Mouse (Mus musculus) retina, postnatal 1 day (tissue): Measurements from ENCODE around the gene Tnik.
A peak's percentile ranks its signal among the peaks of the same experiment; 100 is the strongest.

Source experiments
- DNase-seq: peaks from one replicate; pipeline ENCODE4 v3.0.0-alpha.2; 2012

Gene Tnik

GRCm38 (mm10) chr3:28491085-28492041 is 228.3 kb downstream of the Tnik start:
- peak; percentile 78 for DNase-seq

DNA sequence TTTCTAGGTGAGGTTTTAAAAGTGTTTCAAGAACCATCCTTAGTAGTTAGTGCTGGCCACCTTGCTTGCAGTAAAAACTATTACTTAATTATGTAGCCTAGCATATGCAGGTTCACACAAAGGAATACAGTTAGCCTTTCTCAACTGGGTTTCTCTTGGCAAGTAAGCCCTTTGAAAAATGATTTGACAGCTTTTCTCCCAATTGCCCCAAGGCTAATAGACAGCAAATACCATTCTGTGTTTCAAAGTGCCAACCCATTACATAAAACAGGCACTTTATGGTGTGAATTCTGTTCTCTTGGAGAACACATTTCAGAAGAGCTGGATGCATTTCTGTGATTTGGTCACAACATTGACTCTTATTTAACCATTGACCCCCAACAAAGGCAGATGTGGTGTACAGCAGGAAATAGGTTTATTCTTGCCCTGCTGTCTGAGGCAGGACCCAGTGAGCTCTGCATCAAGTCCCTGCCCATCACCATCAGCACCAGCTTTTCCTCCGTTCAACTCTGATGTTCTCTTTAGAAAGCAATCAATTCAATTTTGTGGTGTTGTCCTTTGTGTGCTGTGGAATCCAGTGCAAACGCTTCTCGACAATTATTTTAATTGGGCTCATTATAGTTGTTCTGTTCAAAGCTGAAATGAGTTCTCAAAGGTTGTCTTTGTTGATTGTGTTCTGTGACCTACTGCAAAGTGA is 233.9 kb downstream of the Tnik start:
- DNase-seq, result peak; percentile 88

GRCm38 (mm10) chr3:28497503-28497857 is 234.5 kb downstream of the Tnik start:
- DNase-seq, result no peak

- no peak for DNase-seq
These were observed 239.7 kb downstream of the Tnik start for GRCm38 (mm10) chr3:28502697-28503096.

DNA sequence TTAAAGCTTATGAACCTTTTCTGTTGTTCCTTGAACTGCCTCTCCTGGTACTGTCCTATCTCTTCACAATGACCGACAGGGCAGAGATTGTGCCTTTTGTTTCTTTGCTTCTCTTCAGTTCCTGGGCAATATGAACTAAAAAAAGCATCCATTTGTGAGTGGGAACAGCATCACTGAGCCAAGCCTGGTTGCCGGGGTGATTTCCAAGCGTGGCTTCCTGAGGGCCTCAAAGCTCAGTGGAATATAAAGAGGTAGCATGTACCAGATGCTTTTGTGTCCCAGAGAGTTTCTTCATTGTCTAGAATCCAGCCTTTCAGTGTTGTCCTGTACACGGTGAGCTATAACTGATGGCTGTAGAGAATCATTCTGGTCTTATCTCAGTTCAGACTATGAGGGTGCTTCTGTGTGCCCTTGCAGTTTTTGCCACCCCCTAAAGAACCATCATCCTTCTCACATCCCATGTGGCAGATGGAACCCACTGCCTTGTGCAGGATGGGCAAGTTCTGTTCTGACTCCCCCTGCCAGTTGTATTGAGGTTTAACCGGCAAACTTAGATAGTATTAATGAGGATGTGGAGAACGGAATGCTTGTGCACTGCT is 246.4 kb downstream of the Tnik start:
- peak; percentile 38 for DNase-seq

- DNase-seq, result no peak
These were observed 260.0 kb downstream of the Tnik start for GRCm38 (mm10) chr3:28523004-28523482.

GRCm38 (mm10) chr3:28523541-28524165 is 260.6 kb downstream of the Tnik start:
- no peak for DNase-seq

- no peak for DNase-seq
These were observed 261.5 kb downstream of the Tnik start for GRCm38 (mm10) chr3:28524562-28524961.

DNA sequence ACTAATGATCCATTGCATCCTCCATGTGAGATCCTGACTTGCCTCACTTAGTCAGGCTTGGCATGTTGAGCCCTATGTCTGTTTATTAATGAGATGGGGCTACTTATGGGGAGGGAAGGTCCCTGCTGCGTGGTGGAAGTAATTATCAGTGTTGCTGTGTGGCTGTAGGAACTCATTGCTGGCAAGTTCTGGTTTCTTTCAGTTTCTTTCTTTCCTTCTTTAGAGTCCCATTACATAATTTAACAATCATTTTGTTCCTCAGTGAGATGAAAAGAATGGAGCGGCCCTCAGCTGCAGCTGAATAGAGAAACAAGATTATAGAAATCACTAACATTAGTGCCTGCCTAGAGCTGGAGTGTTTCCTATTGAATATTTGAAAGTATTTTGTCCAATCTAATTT is 263.7 kb downstream of the Tnik start:
- no peak for DNase-seq

DNA sequence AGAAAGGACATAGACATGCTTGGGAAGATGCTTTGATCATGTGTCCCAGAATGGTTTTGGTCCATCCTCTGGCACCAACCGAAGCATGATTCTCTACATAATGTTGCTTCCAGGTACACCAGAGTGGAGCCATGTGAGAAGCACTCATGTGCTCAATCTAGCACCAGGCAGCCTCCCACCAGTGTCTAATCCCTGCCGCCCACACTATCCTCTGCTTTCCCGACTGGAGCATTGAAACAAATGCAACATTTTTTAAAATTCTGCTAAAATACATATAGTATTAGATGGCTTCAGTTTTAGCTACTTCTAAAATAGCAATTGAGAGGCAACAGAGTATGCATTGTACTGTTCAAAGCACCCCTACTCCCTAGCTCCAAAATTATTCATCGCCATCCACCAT is 264.2 kb downstream of the Tnik start:
- DNase-seq, result no peak

- DNase-seq, result no peak
These were observed 266.5 kb downstream of the Tnik start for GRCm38 (mm10) chr3:28529548-28529947.

GRCm38 (mm10) chr3:28531294-28531956 is 268.4 kb downstream of the Tnik start:
- no peak for DNase-seq

DNA sequence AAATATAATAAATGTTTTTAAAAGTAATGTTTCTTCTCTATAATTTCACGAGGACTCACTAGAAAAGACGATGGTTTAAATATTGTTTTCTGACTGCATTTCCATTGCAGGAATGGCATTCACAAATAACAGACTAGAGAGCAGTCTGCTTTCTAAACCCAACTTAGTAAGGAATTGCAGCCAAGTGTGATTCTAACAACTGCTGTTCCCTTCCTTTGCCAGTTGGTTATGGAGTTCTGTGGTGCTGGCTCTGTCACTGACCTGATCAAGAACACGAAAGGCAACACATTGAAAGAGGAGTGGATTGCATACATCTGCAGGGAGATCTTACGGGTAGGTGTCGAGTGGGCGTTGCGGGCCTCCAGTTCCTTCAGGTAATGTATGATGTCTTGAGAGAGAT is 269.7 kb downstream of the Tnik start:
- DNase-seq, result no peak

GRCm38 (mm10) chr3:28540121-28540520 is 277.1 kb downstream of the Tnik start:
- no peak for DNase-seq

DNA sequence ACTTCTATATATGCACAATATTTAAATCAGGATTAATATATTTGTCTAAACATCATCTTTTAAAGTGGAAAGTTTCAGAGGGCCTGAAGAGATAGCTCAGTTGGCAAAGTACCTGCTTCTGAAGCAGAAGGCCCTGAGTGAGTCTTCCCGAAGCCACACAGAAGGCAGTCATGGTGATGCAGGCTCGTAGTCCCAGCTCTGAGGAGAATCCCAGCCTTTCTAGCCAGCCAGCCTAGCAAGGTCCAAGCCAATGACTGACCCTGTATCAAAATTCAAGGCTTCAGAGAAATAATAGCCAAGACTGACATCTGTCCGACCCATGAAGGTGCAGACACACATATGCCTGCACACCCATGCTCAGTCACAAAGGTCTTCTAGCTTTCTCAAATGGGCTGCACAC is 279.9 kb downstream of the Tnik start:
- DNase-seq, result no peak

DNA sequence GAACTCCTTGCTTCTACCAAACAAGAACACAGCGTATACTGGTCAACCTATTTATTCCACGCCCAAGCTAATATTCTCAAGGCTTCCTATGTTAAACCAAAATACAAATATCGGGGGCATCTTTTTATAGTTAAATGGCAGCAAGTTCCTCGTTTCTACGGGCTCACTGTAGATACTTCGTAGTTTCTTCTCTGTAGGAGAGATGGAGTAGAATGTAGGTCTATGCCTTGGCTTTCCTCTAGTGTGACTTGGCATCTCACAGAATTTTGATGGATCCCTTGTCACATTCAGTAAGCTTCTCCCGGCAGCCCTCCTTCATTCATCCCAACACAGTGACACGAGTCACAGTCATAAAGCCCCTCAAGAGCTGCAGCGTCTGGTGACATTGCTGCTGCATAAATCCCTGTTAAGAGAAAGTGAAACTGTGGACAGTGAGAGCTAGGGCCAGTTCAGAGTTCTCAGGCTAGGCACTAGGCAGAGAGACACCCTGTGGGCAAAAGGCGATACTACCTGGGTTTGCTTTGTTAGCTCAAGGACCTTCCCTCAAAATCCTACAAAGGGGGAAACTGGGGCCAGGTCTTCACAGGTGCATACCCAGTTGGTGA is 280.5 kb downstream of the Tnik start:
- DNase-seq, result peak; percentile 62

GRCm38 (mm10) chr3:28544345-28544869 is 281.4 kb downstream of the Tnik start:
- no peak for DNase-seq

DNA sequence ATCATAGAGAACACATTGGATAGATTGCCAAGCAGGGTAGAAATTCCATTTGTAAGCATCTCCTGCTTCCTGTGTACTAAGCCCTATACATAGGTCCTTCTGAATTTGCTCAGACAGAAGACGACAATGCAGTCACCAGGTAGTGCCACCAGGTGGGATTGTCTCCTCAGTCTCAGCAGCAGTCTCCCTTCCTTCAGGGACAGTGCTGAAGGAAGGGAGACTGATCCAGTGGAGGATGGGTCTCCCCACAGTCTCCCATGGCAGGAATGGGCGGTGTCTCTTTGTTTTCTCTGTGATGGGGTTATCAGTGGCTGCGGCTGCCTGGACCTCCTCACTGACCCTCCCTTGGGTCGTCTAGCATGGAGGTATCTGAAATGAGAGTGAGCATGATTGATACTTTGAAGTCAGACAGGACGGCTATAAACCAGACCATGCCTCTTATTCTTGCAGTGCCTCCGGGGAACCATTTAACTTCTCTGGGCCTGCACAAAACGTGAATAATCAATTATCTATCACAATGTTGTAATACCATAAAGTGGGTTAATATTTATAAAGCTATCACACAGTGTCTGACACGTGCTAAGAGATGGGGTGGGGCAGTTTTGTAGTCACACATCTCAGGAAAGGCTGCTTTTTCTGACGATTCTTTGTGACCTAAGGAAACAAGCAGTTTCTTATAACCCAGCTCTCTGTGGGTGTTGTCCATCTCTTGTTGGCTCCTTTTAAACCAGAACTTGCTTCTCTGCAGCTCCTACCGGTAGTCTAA is 285.1 kb downstream of the Tnik start:
- DNase-seq, result no peak

- DNase-seq, result no peak
These were observed 286.4 kb downstream of the Tnik start for GRCm38 (mm10) chr3:28549391-28549790.

DNA sequence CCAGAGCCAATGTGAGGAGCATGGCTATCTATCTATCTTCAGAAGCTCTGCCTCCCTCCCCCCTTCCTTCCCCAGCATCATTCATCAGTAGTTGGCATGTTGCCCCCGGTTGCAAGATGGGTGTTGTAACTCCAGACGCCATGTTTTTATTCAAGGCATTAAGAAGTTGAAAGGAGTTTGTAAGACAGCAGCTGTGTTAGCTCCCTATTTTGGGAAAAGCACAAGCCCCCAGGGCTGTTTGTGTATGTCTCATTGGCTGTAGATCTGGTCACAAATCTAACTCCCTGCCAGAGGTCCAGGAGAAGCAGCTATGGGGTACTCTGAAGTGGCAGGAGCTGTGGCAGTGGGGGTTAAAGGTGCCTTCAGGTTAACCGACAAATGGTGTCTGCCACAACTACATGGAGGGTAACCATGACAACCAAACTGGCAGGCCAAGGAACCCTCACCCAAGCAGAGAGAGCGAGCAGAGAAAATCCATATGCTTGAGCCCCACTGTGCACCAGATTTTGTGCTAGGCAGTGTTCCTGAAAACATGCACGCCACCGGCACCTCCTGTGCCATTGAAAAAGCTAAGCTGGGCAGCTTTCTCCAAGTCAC is 287.6 kb downstream of the Tnik start:
- no peak for DNase-seq

GRCm38 (mm10) chr3:28551756-28552155 is 288.7 kb downstream of the Tnik start:
- DNase-seq, result no peak
